Mouse (Mus musculus) urinary bladder, adult 2 months (tissue): ENCODE data around the gene Patl2. TPM values are rescaled to one million over a fixed set of nuclear protein-coding genes. Genes with fewer than 3 reads are reported as not detected.
"Not testable (repeated sequence)": the region's sequence is repeated elsewhere in the genome, so short reads cannot be mapped to it uniquely, and the experiment has no call there.

Experiments used
- DNase-seq: peaks from one replicate; pipeline ENCODE4 v3.0.0; 2022; ENCODE audit warnings: low spot score
- polyA plus RNA-seq: library from polyadenylated mRNA; depleted of rRNA; stranded (reverse); fragments of >200 nt; gene quantifications from 2 replicates; pipeline ENCODE4 v1.2.3, GENCODE M21; 2012; rRNA removed

The Patl2 gene
- polyA plus RNA-seq: not detected in 2 replicates

DNA sequence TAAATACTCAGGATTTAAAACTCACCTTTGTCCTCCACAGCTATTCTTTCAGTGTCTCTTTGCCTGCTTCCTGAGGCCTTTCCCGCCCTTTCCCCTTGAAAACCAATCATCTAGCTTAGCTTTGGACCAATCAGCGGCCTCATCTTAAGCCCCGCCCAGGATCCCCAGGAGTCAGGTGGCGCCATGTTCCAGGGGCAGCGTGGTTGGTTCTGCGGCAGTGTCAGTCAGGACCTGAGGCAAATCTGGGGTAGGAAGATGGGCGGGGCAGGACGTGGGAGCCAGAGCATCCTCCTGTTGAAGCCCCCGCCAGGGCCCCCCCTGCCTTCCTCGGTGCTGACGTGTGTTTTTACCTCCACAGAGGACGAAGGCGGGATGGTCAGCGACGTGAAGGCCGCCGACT lies at the start of gene Patl2, which contains the start of gene Terb2:
TSS of gene Patl2 (minus strand) at position 84 of the 400 bp plus-strand sequence.
TSS of gene Terb2 (plus strand) at position 167 of the 400 bp plus-strand sequence.
- DNase-seq: no peak

GRCm38 (mm10) chr2:122235425-122235824 lies 49.4 kb upstream of the Patl2 start:
- no peak for DNase-seq

GRCm38 (mm10) chr2:122234611-122235288 lies 48.8 kb upstream of the Patl2 start, which contains the start of gene Sord:
Sord (plus strand) TSS chr2:122234749.
- DNase-seq: peak; percentile 66

DNA sequence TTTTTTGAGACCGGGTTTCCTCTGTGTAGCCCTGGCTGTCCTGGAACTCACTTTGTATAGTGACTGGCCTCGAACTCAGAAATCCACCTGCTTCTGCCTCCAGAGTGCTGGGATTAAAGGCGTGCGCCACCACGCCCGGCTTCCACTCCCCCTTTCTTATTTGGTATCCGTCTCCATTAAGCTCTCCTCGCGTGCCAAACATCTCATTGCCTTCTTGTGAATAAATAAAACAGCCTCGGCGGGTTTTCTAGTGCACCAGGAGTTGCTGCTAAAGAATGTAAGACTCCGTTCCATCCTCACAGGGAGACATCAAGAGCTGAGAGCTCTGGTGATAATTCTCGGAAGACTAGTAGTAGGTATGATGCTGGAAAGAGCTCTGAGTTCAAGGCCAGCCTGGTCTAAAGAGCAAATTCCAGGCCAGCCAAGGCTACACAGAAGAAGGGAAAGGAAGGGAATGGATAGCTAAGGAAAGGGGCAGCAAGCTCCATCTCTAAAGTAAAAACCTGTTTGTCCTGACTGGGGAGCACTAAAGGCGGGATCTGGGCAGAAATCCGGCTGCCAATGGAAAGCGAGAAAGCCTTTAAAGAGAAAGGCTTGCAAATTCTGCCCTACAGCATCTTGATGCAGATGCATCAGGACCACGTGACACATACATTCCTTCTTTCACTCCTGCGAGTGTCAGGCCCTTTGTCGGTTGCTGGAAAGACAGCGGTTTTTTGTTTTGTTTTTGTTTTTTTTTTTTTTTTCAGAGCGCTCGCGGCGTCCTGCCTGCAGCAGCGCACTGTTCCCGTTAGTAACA lies 48.0 kb upstream of the Patl2 start:
- DNase-seq: peak; percentile 23

- DNase-seq: no peak
Measured at GRCm38 (mm10) chr2:122233341-122233740, 47.4 kb upstream of the Patl2 start.

GRCm38 (mm10) chr2:122231616-122232015 lies 45.6 kb upstream of the Patl2 start:
- DNase-seq: no peak

DNA sequence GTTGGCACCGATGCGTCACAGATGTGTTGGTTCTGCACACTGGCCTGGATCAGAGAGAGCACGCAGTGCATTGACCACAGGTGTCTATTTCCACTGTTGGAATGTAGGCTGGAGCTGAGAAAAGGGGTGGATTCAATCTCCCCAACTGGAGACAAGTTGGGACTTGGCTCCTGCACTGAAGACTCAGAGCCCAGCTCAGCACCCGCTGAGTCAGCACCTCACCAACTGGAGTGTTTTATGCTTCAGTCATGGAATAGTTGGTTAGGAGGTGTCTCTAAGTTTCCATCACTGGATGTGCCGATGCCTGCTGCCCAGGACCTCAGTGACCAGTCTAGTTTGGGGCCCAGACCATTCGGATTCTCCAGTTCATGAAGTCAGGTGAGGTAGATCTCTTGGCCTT lies 44.4 kb upstream of the Patl2 start:
- DNase-seq: no peak

- no peak for DNase-seq
Measured at GRCm38 (mm10) chr2:122223654-122224053, 37.7 kb upstream of the Patl2 start.

DNA sequence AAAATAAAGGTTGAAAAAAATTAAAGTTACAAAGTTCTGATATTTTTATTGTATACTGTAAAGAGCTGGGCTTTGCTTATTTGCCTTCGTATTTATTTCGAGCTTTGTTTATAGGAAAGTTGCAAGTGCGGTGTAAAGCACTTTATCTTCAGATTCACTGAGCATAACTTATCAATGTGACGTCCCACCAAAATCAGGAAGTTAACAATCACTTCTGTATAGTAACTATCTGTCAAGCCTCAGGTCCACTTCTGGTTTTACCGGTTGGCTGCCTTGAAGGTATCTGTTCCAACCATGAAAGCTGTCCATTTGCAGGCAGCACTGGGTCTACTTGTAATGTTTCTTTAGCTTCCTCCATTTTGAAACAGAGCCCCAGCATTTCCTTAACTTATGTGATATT lies 36.3 kb upstream of the Patl2 start:
- DNase-seq: no peak

GRCm38 (mm10) chr2:122221798-122222197 lies 35.8 kb upstream of the Patl2 start:
- DNase-seq: no peak

- no peak for DNase-seq
Measured at GRCm38 (mm10) chr2:122221378-122221777, 35.4 kb upstream of the Patl2 start.

DNA sequence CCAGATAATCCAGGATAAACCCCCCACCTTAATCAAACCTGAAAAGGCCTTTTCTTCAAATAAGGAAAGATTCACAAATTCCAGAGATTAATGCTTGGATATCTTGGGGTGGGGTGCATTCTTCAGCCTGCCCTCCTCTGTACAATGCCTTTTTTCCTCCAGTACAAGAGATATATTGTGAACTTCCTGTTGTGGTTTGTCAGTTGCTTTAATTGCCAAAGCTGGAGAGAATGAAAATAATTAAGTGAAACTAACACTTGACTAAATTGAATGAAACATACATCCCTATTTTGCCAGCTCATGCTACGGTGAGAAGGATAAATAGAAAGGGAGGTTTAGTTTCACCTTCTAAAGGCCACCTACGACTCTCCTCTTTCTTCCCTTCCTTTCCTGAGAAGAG lies 32.2 kb upstream of the Patl2 start:
- DNase-seq: no peak

GRCm38 (mm10) chr2:122217075-122217474 lies 31.1 kb upstream of the Patl2 start:
- not testable (repeated sequence) for DNase-seq

GRCm38 (mm10) chr2:122210534-122211228 lies 24.7 kb upstream of the Patl2 start:
- no peak for DNase-seq

GRCm38 (mm10) chr2:122206440-122207107 lies 20.6 kb upstream of the Patl2 start:
- no peak for DNase-seq

DNA sequence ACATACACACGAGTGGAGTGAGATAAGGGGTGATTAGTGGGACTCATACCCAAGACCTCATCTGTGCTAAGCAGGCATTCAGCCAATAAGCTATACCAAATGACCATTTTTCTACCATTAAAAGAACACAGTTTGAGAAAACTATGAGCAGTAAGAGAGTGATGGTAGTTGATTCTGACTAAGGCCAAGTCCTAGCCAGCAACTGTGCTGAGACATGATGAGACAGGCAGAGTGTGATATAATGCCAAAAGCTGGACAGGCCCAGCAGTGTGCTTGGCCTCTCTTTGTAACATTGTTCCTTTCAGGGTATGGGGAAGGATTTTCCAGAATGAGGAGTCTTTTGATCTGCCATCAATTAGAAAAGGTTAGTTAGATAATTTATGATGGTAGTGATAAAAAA lies 15.5 kb upstream of the Patl2 start:
- DNase-seq: no peak

GRCm38 (mm10) chr2:122194509-122194929 lies 8.5 kb upstream of the Patl2 start:
- no peak for DNase-seq

DNA sequence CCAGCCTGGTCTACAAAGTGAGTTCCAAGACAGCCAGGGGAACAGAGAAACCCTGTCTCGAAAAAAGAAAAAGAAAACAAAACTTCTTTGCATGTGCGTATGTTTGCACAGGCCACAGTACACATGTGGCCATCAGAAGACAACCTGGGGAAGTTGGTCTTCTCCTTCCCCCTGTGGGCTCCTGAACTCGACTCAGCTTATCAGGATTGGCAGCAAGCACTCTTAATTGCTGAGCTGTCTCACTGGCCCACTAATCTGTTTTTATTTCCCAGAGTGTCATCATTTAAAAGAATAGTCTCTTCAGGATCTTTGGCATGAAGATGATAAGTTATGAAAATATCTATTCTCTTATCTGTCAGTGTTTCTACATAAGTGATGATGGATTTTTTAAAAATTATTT lies 5.9 kb upstream of the Patl2 start:
- DNase-seq: no peak

DNA sequence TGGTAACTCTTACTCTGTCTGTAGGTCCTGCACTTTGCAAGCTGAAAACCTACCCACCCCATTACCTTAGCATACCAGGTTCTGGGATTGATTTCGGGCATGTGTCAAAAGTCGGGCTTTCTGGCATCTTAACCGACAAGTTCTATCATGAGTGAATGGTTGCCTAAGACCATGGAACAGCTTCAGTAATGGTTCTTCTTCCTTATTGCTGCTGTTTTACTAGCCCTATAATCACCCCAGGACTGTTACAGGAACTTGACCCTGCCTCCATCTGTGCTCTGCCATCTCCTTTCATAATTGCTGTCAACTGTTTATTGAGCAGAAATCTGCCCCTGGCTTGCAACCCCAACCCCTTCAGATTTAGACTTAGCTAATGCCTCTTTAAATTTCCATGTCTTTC lies 762 bp upstream of the Patl2 start:
- no peak for DNase-seq

GRCm38 (mm10) chr2:122185086-122185485 lies 903 bp downstream of the Patl2 start:
- no peak for DNase-seq

GRCm38 (mm10) chr2:122180051-122180822 lies 5.8 kb downstream of the Patl2 start:
- no peak for DNase-seq
